Mouse (Mus musculus): ENCODE data around the gene Hibadh. TPM values are rescaled to one million over a fixed set of nuclear protein-coding genes. Genes with fewer than 3 reads are reported as not detected.

Gene Hibadh
- polyA plus RNA-seq, 1 experiment: 109 TPM

- no peak for DNase-seq (ENCODE audit: low spot score)
These were observed 137.2 kb downstream of the Hibadh start for GRCm38 (mm10) chr6:52502986-52503385.

GRCm38 (mm10) chr6:52501479-52501878 is 138.7 kb downstream of the Hibadh start:
- DNase-seq (ENCODE audit: low spot score): no peak

Other genes starting within 250 kb of the Hibadh start
- gene Tax1bp1, start 73.3 kb upstream of the Hibadh start, polyA plus RNA-seq (2012; rRNA removed): 123 and 145 TPM in 2 replicates